Mouse (Mus musculus) ES-Bruce4 (cell line): ENCODE data around the gene Ubr4.

Experiments
- CTCF ChIP-seq: IDR thresholded peaks from one replicate; pipeline ENCODE4 v1.8.1; 2011; ENCODE audit warnings: low read depth, low read length
- POLR2A ChIP-seq: IDR thresholded peaks from one replicate; pipeline ENCODE4 v1.8.1; 2011; ENCODE audit warnings: low read length; ENCODE audit not compliant: insufficient read depth

GRCm38 (mm10) chr4:139526475-139526874, 174.1 kb downstream of the Ubr4 start:
- TF ChIP-seq CTCF (no peak), POLR2A (no peak)
